In the genomic region with DNA sequence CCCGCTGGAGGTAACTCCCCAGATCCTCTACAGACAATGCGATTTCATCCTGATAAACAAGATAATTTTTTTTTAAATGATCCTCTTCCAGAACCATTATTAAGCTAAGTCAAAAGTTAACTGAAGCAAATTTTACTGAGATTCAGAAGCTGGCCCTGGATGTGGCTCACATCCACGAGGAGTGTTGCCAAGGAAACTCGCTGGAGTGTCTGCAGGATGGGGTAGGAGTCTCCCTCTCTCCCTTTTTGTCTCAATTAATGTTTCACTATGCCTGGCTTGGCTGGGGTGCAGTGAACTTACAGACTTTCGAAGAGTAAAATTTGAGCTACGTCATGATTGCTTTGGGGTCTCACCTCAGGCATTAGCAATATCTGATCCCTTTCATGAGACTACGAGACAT, we compare ENCODE assay signal across 28 mouse cellular contexts. TPM values are rescaled to one million over a fixed set of nuclear protein-coding genes. Genes with fewer than 3 reads are reported as not detected.
DNase-seq lines count a peak whose midpoint lies in the region; ATAC-seq and TF ChIP-seq lines count a peak whose summit lies in the region.
"Had no signal": no experiment of that assay in that cellular context is flagged by ENCODE, and none has a peak within 500 bp of the region (broad histone marks: within the 10 kb centered on the region; RNA-seq: fewer than 3 reads in every experiment).

No protein-coding gene starts in this region.

- no peak overlapping the region for H3K27ac ChIP-seq in lung, embryonic 14.5 days (ENCODE audit: low read depth)
- H3K27ac ChIP-seq: embryonic facial prominence, embryonic 15.5 days; forebrain, embryonic 10.5 days; heart, embryonic 10.5 days; hindbrain, embryonic 12.5 days had no signal

- H3K36me3 ChIP-seq in lung, embryonic 14.5 days (ENCODE audit: insufficient read depth): no peaks in the 10 kb centered on the region
- H3K36me3 ChIP-seq: embryonic facial prominence, embryonic 15.5 days; forebrain, embryonic 10.5 days; heart, embryonic 10.5 days; hindbrain, embryonic 12.5 days had no signal

- no peak overlapping the region for H3K4me2 ChIP-seq in lung, embryonic 14.5 days
- H3K4me2 ChIP-seq: embryonic facial prominence, embryonic 15.5 days; hindbrain, embryonic 12.5 days had no signal

- TF ChIP-seq CTCF in lung, embryonic 14.5 days (IDR thresholded peaks at IDR 0.05; ENCODE audit: low read depth): no peak
- no peak for TF ChIP-seq CTCF in lung, adult 2 months (IDR thresholded peaks at IDR 0.05; ENCODE audit: insufficient read depth, low read length)

- no peaks in the 10 kb centered on the region for H3K9me3 ChIP-seq in lung, embryonic 14.5 days (ENCODE audit: low read depth, low read length)
- H3K9me3 ChIP-seq: embryonic facial prominence, embryonic 15.5 days; forebrain, embryonic 10.5 days; heart, embryonic 10.5 days; hindbrain, embryonic 12.5 days had no signal

- no peak overlapping the region for H3K4me3 ChIP-seq in lung, embryonic 14.5 days (ENCODE audit: low read depth, low read length)
- H3K4me3 ChIP-seq in lung, adult 2 months (replicated peaks; ENCODE audit: extremely low read depth, low read depth, low read length): no peak overlapping the region
- H3K4me3 ChIP-seq: embryonic facial prominence, embryonic 15.5 days; erythroblast, embryonic 14.5 days; forebrain, embryonic 10.5 days; heart, embryonic 10.5 days; hindbrain, embryonic 12.5 days had no signal

- no peak for TF ChIP-seq POLR2A in lung, adult 2 months (IDR thresholded peaks at IDR 0.05; ENCODE audit: borderline replicate concordance, extremely low read depth, low read depth, low read length)

- no peaks in the 10 kb centered on the region for H3K27me3 ChIP-seq in lung, embryonic 14.5 days (ENCODE audit: insufficient read depth, low read length)
- H3K27me3 ChIP-seq: CH12.LX; embryonic facial prominence, embryonic 15.5 days; hindbrain, embryonic 12.5 days had no signal

- H3K4me1 ChIP-seq in lung, embryonic 14.5 days (ENCODE audit: insufficient read depth): no peaks in the 10 kb centered on the region
- H3K4me1 ChIP-seq in lung, adult 2 months (ENCODE audit: control insufficient read depth, insufficient read depth, low read length): no peaks in the 10 kb centered on the region
- H3K4me1 ChIP-seq: embryonic facial prominence, embryonic 15.5 days; forebrain, embryonic 10.5 days; hindbrain, embryonic 12.5 days had no signal

- intact Hi-C loops in left cerebral cortex, postnatal 25 days (cut with DNase I): no loop called here

- 55% methylated on average over 7 of the region's 7 CpGs for WGBS in lung, embryonic 14.5 days
- 67% methylated on average over 7 of the region's 7 CpGs for WGBS in lung, adult 2 months

- no peak overlapping the region for H3K9ac ChIP-seq in lung, embryonic 14.5 days
- H3K9ac ChIP-seq: embryonic facial prominence, embryonic 15.5 days; hindbrain, embryonic 12.5 days had no signal

- DNase-seq in layer of hippocampus, adult 11-12 months (ENCODE audit: low spot score): peak; percentile 6
- no peak for DNase-seq in layer of hippocampus, postnatal 14 days (ENCODE audit: low spot score in 2 of 2)
- DNase-seq in lung, embryonic 14.5 days: peak; percentile 26
- DNase-seq in lung, adult 2 months: no peak
- DNase-seq in brain, adult 2 months (ENCODE audit: low read depth, low spot score): peak; percentile 60
- peak; percentile 31 to 46 for DNase-seq in left cerebral cortex, postnatal 25 days (ENCODE audit: low spot score in 2 of 2)
- no peak for DNase-seq in kidney, adult 11 months
- DNase-seq: adrenal gland, postnatal 14 days; cerebellum, adult 18-20 months; cerebellum, postnatal 14 days; embryo, embryonic 11 days; gastrocnemius, postnatal 10 days; heart, adult 18-20 months; heart, postnatal 10 days; heart, postnatal 4 days had no signal

- ATAC-seq in lung, embryonic 14.5 days (ENCODE audit: insufficient read depth): no peak
- ATAC-seq: activated CD4-positive, CD25-positive, alpha-beta regulatory T cell, adult 4 months; forebrain, embryonic 14.5 days; Patski had no signal

RNA-seq across cellular contexts. Expression of a gene that starts 9.0 kb away (rescaled TPM):
- not detected for total RNA-seq in layer of hippocampus, postnatal 14 days (2021)
- 2.1 and 4.5 TPM in 2 replicates for polyA plus RNA-seq in lung, embryonic 14.5 days (2014; fragmentation: Nextera tagmentation; extraction: Ambion mirVana)
- polyA plus RNA-seq in lung, adult 2 months (2012; rRNA removed): 0.26 and 0.54 TPM in 2 replicates
- total RNA-seq in left cerebral cortex, postnatal 25 days (2021): not detected
- total RNA-seq: adrenal gland, adult 18-20 months; heart, postnatal 10 days had no signal
- polyA plus RNA-seq: forebrain, embryonic 14.5 days; Patski had no signal

RNA-seq across cellular contexts. Expression of a gene that starts 19.2 kb away (rescaled TPM):
- total RNA-seq in layer of hippocampus, postnatal 14 days (2021): not detected
- polyA plus RNA-seq in lung, embryonic 14.5 days (2014; fragmentation: Nextera tagmentation; extraction: Ambion mirVana): 0.12 TPM in 1 of 2 replicates, not detected in the other
- not detected in 2 replicates for polyA plus RNA-seq in lung, adult 2 months (2012; rRNA removed)
- total RNA-seq in left cerebral cortex, postnatal 25 days (2021): not detected
- total RNA-seq: CH12.LX; common myeloid progenitor, adult 5-6 weeks; heart, adult 18-20 months; heart, postnatal 10 days; heart, postnatal 4 days had no signal
- polyA plus RNA-seq: embryonic facial prominence, embryonic 11.5 days; embryonic facial prominence, embryonic 15.5 days; erythroblast, embryonic 14.5 days; forebrain, embryonic 10.5 days; forebrain, embryonic 14.5 days; heart, embryonic 14.5 days; hindbrain, embryonic 12.5 days had no signal

RNA-seq across cellular contexts. Expression of a gene that starts 38.8 kb away (rescaled TPM):
- not detected for total RNA-seq in layer of hippocampus, postnatal 14 days (2021)
- polyA plus RNA-seq in lung, embryonic 14.5 days (2014; fragmentation: Nextera tagmentation; extraction: Ambion mirVana): 0.95 and 1.7 TPM in 2 replicates
- 4.1 and 12.4 TPM in 2 replicates for polyA plus RNA-seq in lung, adult 2 months (2012; rRNA removed)
- total RNA-seq in left cerebral cortex, postnatal 25 days (2021): not detected
- total RNA-seq: common myeloid progenitor, adult 5-6 weeks; heart, adult 18-20 months had no signal
- polyA plus RNA-seq: activated CD4-positive, CD25-positive, alpha-beta regulatory T cell, adult 4 months; forebrain, embryonic 10.5 days; forebrain, embryonic 14.5 days; hindbrain, embryonic 12.5 days; Patski had no signal

Comparison
In these comparisons a context has a peak if more than half of its experiments do, and no peak if none do; other contexts are left out.
1. DNase-seq: peak in layer of hippocampus, adult 11-12 months (single experiment), lung, embryonic 14.5 days (single experiment), brain, adult 2 months (single experiment) and left cerebral cortex, postnatal 25 days (2 of 2); none in layer of hippocampus, postnatal 14 days (0 of 2), lung, adult 2 months (single experiment) and kidney, adult 11 months (single experiment).